Mouse (Mus musculus) embryonic facial prominence, embryonic 10.5 days (tissue): ENCODE data around the gene Castor2. TPM values are rescaled to one million over a fixed set of nuclear protein-coding genes. Genes with fewer than 3 reads are reported as not detected.

Experiments used
- DNase-seq: peaks from one replicate; pipeline ENCODE4 v3.0.0-alpha.2; 2017; ENCODE audit warnings: low spot score
- H3K27ac ChIP-seq: fragments of 300-500 bp; sonication (generic); replicated peaks from 2 replicates; pipeline ENCODE4 v1.5.1; 2016; ENCODE audit warnings: mild to moderate bottlenecking
- H3K27me3 ChIP-seq: fragments of 300-500 bp; sonication (generic); replicated peaks from 2 replicates; pipeline ENCODE4 v1.6.1; 2016; ENCODE audit warnings: low read depth, mild to moderate bottlenecking; ENCODE audit not compliant: poor library complexity, severe bottlenecking
- H3K36me3 ChIP-seq: fragments of 300-500 bp; sonication (generic); replicated peaks from 2 replicates; pipeline ENCODE4 v1.6.1; 2016; ENCODE audit warnings: mild to moderate bottlenecking, moderate library complexity
- H3K4me1 ChIP-seq: fragments of 300-500 bp; sonication (generic); 2 replicates; pipeline ENCODE4 v1.6.1; 2016
- H3K4me3 ChIP-seq: fragments of 300-500 bp; sonication (generic); 2 replicates; pipeline ENCODE4 v1.5.1; 2016; ENCODE audit warnings: mild to moderate bottlenecking, moderate library complexity
- H3K9me3 ChIP-seq: fragments of 300-500 bp; sonication (generic); 2 replicates; pipeline ENCODE4 v1.6.1; 2016; ENCODE audit warnings: mild to moderate bottlenecking
- WGBS: fragments of 180-500 bp; shearing (Covaris S2); methylation state at CpG from one replicate; pipeline ENCODE4 v1.1.7; 2016; 5-methylcytosine and 5-hydroxymethylcytosine counted together
- polyA plus RNA-seq: library from polyadenylated mRNA; unstranded; fragments of >200 nt; fragmentation: Nextera tagmentation; extraction: Ambion mirVana; gene quantifications from 2 replicates; pipeline ENCODE4 v1.2.1, GENCODE M21; 2016

Gene Castor2
- 7.6 and 8.9 TPM in 2 replicates for polyA plus RNA-seq

DNA sequence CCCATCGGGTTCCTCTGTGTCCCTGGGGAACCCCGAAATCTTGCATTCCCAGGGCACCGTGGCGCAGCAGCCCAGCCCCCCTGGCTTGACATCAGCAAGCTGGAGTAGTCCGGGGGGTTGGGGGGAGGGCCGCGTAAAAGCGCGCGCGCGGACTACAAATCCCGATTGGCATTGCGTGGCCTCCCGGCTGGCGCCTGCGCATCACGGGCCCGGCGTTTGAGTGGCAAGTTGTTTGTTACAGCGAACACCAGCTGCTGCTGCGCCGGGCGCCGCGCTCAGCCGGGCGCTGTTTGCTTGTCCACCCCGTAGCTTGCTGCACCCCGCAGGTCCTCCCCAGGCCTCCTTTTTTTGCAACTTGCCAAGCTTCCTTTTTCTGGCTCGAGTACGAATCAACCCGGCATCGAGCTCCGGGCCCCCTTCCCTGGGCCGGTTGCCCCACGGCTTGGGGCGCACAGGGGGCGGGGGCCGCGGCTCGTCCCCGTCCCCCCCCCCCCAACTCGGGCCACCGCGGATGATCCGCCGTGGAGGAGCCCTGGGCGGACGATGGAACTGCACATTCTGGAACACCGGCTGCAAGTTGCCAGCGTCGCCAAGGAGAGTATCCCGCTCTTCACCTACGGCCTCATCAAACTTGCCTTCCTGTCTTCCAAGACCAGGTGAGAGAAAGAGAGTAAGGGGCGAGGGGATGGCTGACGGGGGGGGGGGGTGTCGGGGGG lies at the start of gene Castor2:
Gene Castor2 (plus strand): TSS at position 216 of the 716 bp plus-strand sequence.
- peak; percentile 98 for DNase-seq
- Histone ChIP-seq H3K27me3 (no peaks in the 10 kb centered on the region; the same call in 1 of the 2 replicates), H3K9me3 (no peaks in the 10 kb centered on the region), H3K36me3 (no peaks in the 10 kb centered on the region; the same call in 1 of the 2 replicates), H3K27ac (peak within 1 kb of the TSS; percentile 90), H3K4me1 (peaks cover 47% of the 10 kb centered on the region), H3K4me3 (peak within 1 kb of the TSS; percentile 85)
- under 1% methylated on average over 57 of the region's 58 CpGs for WGBS

DNA sequence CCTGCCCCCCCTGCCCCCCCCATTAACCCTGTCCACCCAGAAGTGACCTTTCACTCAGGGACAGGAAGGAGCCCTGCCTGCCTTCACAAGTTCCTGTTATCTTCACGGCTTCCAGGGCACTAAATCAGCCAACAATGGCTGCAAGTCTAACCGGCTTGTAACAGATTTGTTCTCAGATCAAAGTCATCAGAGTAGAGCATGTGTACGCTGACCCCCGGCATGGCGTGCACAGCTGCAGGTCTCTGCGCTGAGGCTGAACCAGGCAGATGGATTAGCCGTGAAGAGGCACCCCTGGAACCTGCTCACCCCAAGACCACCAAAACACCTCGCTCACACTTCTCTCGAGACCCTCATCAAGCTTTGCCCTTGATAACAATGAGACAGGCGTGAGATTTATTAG lies 48.8 kb upstream of the Castor2 start:
- no peak for DNase-seq
- WGBS, result 46% methylated on average over 10 of the region's 10 CpGs
- Histone ChIP-seq H3K4me1 (peaks cover 12% of the 10 kb centered on the region), H3K36me3 (no peaks in the 10 kb centered on the region), H3K27ac (no peak overlapping the region), H3K4me3 (no peak overlapping the region), H3K27me3 (no peaks in the 10 kb centered on the region), H3K9me3 (peaks cover 4% of the 10 kb centered on the region; the same call in 1 of the 2 replicates)

GRCm38 (mm10) chr5:134052614-134053013 lies 46.9 kb upstream of the Castor2 start:
- no peaks in the 10 kb centered on the region for H3K27me3 ChIP-seq
- no peak overlapping the region for H3K4me3 ChIP-seq
- H3K36me3 ChIP-seq, result no peaks in the 10 kb centered on the region
- DNase-seq, result no peak
- peaks cover 5% of the 10 kb centered on the region for H3K4me1 ChIP-seq
- 87% methylated on average over 4 of the region's 4 CpGs for WGBS
- no peak overlapping the region for H3K27ac ChIP-seq
- no peaks in the 10 kb centered on the region for H3K9me3 ChIP-seq

GRCm38 (mm10) chr5:134054496-134054895 lies 45.0 kb upstream of the Castor2 start:
- Histone ChIP-seq H3K36me3 (no peaks in the 10 kb centered on the region), H3K4me1 (peaks cover 21% of the 10 kb centered on the region), H3K27ac (no peak overlapping the region), H3K9me3 (no peaks in the 10 kb centered on the region), H3K27me3 (no peaks in the 10 kb centered on the region), H3K4me3 (no peak overlapping the region)
- DNase-seq, result no peak
- 74% methylated on average over 4 of the region's 4 CpGs for WGBS

- WGBS, result 43% methylated on average over 13 of the region's 13 CpGs
- H3K4me3 ChIP-seq, result no peak overlapping the region
- no peaks in the 10 kb centered on the region for H3K36me3 ChIP-seq
- peaks cover 12% of the 10 kb centered on the region; the same call in 1 of the 2 replicates for H3K27me3 ChIP-seq
- no peaks in the 10 kb centered on the region for H3K9me3 ChIP-seq
- no peak overlapping the region for H3K27ac ChIP-seq
- peak; percentile 53 for DNase-seq
- H3K4me1 ChIP-seq, result peaks cover 20% of the 10 kb centered on the region
Measured at GRCm38 (mm10) chr5:134058793-134059352, 40.6 kb upstream of the Castor2 start.

- Histone ChIP-seq H3K36me3 (no peaks in the 10 kb centered on the region), H3K9me3 (no peaks in the 10 kb centered on the region), H3K4me1 (peaks cover 12% of the 10 kb centered on the region), H3K27ac (no peak overlapping the region), H3K27me3 (peaks cover 18% of the 10 kb centered on the region; the same call in 1 of the 2 replicates), H3K4me3 (no peak overlapping the region)
- WGBS, result 54% methylated on average over 15 of the region's 15 CpGs
- peak; percentile 88 for DNase-seq
Measured at GRCm38 (mm10) chr5:134063362-134064064, 36.0 kb upstream of the Castor2 start.

- no peaks in the 10 kb centered on the region for H3K9me3 ChIP-seq
- H3K36me3 ChIP-seq, result no peaks in the 10 kb centered on the region
- H3K27ac ChIP-seq, result no peak overlapping the region
- no peak overlapping the region for H3K4me3 ChIP-seq
- peaks cover 3% of the 10 kb centered on the region; the same call in 1 of the 2 replicates for H3K4me1 ChIP-seq
- 56% methylated on average over 3 of the region's 3 CpGs for WGBS
- H3K27me3 ChIP-seq, result peaks cover 18% of the 10 kb centered on the region; the same call in 1 of the 2 replicates
- DNase-seq, result no peak
Measured at GRCm38 (mm10) chr5:134066261-134066660, 33.2 kb upstream of the Castor2 start.

GRCm38 (mm10) chr5:134067924-134068323 lies 31.6 kb upstream of the Castor2 start:
- H3K9me3 ChIP-seq, result no peaks in the 10 kb centered on the region
- H3K27ac ChIP-seq, result no peak overlapping the region
- no peaks in the 10 kb centered on the region for H3K36me3 ChIP-seq
- H3K27me3 ChIP-seq, result 0 out of 2 replicates have a peak, but pooled peaks cover 6% of the 10 kb centered on the region
- peaks cover 3% of the 10 kb centered on the region; the same call in 1 of the 2 replicates for H3K4me1 ChIP-seq
- H3K4me3 ChIP-seq, result no peak overlapping the region
- WGBS, result 24% methylated on average over 1 of the region's 1 CpGs
- no peak for DNase-seq

DNA sequence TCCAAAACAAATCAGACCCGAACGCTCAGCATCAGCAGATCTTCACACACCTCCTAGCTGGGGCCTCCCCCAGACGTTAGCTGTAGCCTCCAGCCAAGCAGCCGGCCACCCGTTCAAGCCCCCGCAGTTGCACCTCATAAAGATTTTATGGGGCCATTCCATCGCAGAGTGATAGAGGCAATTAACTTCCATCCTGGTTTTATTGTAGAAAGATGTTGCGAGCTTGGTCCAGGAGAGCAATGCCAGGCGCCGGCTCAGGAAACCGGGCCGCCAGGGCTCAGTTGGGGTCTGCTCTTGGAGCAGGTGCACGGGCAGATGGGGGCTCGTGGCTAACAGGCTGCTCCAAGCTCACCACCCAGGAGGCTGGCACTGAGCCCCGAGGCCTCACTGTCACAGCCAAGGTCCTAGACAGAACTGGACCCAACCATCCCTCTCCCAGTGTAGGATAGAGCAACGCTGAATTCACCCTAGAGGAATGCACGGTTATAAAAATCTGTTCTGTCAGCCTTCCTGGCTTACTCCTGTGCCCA lies 25.9 kb upstream of the Castor2 start:
- 87% methylated on average over 17 of the region's 17 CpGs for WGBS
- no peaks in the 10 kb centered on the region for H3K4me1 ChIP-seq
- H3K27me3 ChIP-seq, result no peaks in the 10 kb centered on the region
- H3K4me3 ChIP-seq, result no peak overlapping the region
- no peak for DNase-seq
- H3K9me3 ChIP-seq, result 0 out of 2 replicates have a peak, but pooled peaks cover 8% of the 10 kb centered on the region
- no peaks in the 10 kb centered on the region for H3K36me3 ChIP-seq
- H3K27ac ChIP-seq, result no peak overlapping the region

GRCm38 (mm10) chr5:134074368-134074767 lies 25.1 kb upstream of the Castor2 start:
- Histone ChIP-seq H3K27ac (no peak overlapping the region), H3K9me3 (0 out of 2 replicates have a peak, but pooled peaks cover 9% of the 10 kb centered on the region), H3K27me3 (no peaks in the 10 kb centered on the region)

GRCm38 (mm10) chr5:134076175-134076574 lies 23.3 kb upstream of the Castor2 start:
- peaks cover 9% of the 10 kb centered on the region for H3K4me1 ChIP-seq
- WGBS, result 93% methylated on average over 11 of the region's 11 CpGs

More at GRCm38 (mm10) chr5:134074368-134074767, 25.1 kb upstream of the Castor2 start:
- Histone ChIP-seq H3K4me3 (no peak overlapping the region), H3K36me3 (no peaks in the 10 kb centered on the region), H3K4me1 (no peaks in the 10 kb centered on the region)
- no peak for DNase-seq

More at GRCm38 (mm10) chr5:134076175-134076574, 23.3 kb upstream of the Castor2 start:
- DNase-seq, result no peak
- Histone ChIP-seq H3K9me3 (0 out of 2 replicates have a peak, but pooled peaks cover 9% of the 10 kb centered on the region), H3K4me3 (no peak overlapping the region), H3K36me3 (no peaks in the 10 kb centered on the region), H3K27ac (no peak overlapping the region), H3K27me3 (no peaks in the 10 kb centered on the region; the same call in 1 of the 2 replicates)
